ENCODE assay signal across 11 mouse cellular contexts in the genomic region with DNA sequence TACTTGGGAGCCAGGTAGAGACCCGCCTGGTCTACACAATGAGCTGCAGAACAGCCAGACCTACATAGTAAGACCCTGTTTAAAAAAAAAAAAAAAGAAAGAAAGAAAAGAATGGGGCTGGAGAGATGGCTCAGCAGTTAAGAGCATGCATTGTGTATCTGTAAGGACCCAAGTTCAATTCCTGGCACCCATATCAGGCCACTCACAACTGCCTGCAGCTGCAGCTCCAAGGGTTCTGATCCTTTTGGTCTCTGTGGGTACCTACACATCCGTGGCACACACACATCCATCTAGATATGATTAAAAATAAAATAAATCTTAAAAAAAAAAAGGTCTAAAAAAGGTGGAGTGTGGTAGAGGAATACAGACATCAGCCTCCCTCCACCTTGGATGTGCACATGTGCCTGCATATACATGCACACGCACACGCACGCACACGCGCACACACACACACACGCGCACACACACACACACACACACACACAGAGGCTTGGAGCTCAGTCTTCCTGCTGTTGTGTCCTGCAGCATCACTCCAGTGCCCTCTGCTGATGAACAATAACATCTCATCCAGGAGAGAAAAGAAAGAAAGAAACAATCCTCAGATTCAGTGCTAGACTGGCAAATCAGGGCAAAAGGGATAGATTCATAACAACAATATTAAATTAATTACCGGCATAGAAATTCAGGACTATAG. TPM values are rescaled to one million over a fixed set of nuclear protein-coding genes. Genes with fewer than 3 reads are reported as not detected.
DNase-seq lines count a peak whose midpoint lies in the region; ATAC-seq and TF ChIP-seq lines count a peak whose summit lies in the region.
"Had no signal": no experiment of that assay in that cellular context is flagged by ENCODE, and none has a peak within 500 bp of the region (broad histone marks: within the 10 kb centered on the region; RNA-seq: fewer than 3 reads in every experiment).

No protein-coding gene starts in this region.

- intact Hi-C loops in left cerebral cortex, postnatal 14 days (cut with DNase I), result no loop called here

- no peak for DNase-seq in frontal cortex, postnatal 10 days (ENCODE audit: low spot score in 2 of 2)
- peak; percentile 21 to 54 for DNase-seq in left cerebral cortex, postnatal 14 days (ENCODE audit: low spot score in 2 of 2)
- DNase-seq in left cerebral cortex, adult 8-10 months (ENCODE audit: low spot score in 2 of 2), result no peak
- no peak for DNase-seq in adrenal gland, adult 8-10 months
- no peak for DNase-seq in adrenal gland, postnatal 4 days (ENCODE audit: low spot score in 2 of 2)
- DNase-seq: heart, postnatal 4 days had no signal

- ATAC-seq in frontal cortex, adult (ENCODE audit: low TSS enrichment), result peak; percentile 67; the same call in 1 of the 2 replicates

- no peak for TF ChIP-seq POLR2A in ES-Bruce4 (IDR thresholded peaks at IDR 0.05; ENCODE audit: insufficient read depth, low read length)
- TF ChIP-seq POLR2A in embryonic fibroblast, embryonic 13.5 days (IDR thresholded peaks at IDR 0.05; ENCODE audit: low read depth, low read length), result no peak

- H3K27me3 ChIP-seq in ES-Bruce4 (ENCODE audit: control insufficient read depth, insufficient read depth, low read length, poor library complexity, severe bottlenecking), result no peaks in the 10 kb centered on the region
- H3K27me3 ChIP-seq: forebrain, embryonic 12.5 days had no signal

- H3K9ac ChIP-seq in ES-Bruce4 (ENCODE audit: low read depth, poor library complexity, severe bottlenecking), result no peak overlapping the region
- H3K9ac ChIP-seq: forebrain, embryonic 12.5 days had no signal

- no peak for TF ChIP-seq EP300 in ES-Bruce4 (IDR thresholded peaks at IDR 0.05; ENCODE audit: insufficient read depth, low read depth, low read length)

- H3K4me3 ChIP-seq in ES-Bruce4 (ENCODE audit: low read depth, low read length), result no peak overlapping the region
- no peak overlapping the region for H3K4me3 ChIP-seq in embryonic fibroblast, embryonic 13.5 days (ENCODE audit: insufficient read depth, low read length)
- H3K4me3 ChIP-seq: forebrain, embryonic 12.5 days; myocyte had no signal

- H3K27ac ChIP-seq in ES-Bruce4 (ENCODE audit: insufficient read depth, low read length), result no peak overlapping the region
- H3K27ac ChIP-seq in embryonic fibroblast, embryonic 13.5 days (ENCODE audit: insufficient read depth, low read length), result no peak overlapping the region
- H3K27ac ChIP-seq: forebrain, embryonic 12.5 days had no signal

- H3K4me1 ChIP-seq in ES-Bruce4 (ENCODE audit: control insufficient read depth, insufficient read depth, low read length), result peaks cover 7% of the 10 kb centered on the region
- no peaks in the 10 kb centered on the region for H3K4me1 ChIP-seq in embryonic fibroblast, embryonic 13.5 days (ENCODE audit: control insufficient read depth, insufficient read depth, low read length)
- H3K4me1 ChIP-seq: forebrain, embryonic 12.5 days had no signal

- no peaks in the 10 kb centered on the region for H3K9me3 ChIP-seq in ES-Bruce4 (replicated peaks; ENCODE audit: control insufficient read depth, insufficient read depth, low read length, poor library complexity, severe bottlenecking)
- H3K9me3 ChIP-seq: forebrain, embryonic 12.5 days had no signal

- TF ChIP-seq CTCF in ES-Bruce4 (IDR thresholded peaks at IDR 0.05; ENCODE audit: low read depth, low read length), result peak; percentile 52
- peak; percentile 61; the same call in 1 of the 2 replicates for TF ChIP-seq CTCF in embryonic fibroblast, embryonic 13.5 days (IDR thresholded peaks at IDR 0.05; ENCODE audit: borderline replicate concordance, insufficient read depth, low read length)

- no peaks in the 10 kb centered on the region for H3K36me3 ChIP-seq in ES-Bruce4 (ENCODE audit: control insufficient read depth, insufficient read depth, low read length, poor library complexity, severe bottlenecking)
- H3K36me3 ChIP-seq: forebrain, embryonic 12.5 days had no signal

RNA-seq across cellular contexts. Expression of gene Ccdc171, which starts 10.2 kb away (rescaled TPM):
- total RNA-seq in left cerebral cortex, postnatal 14 days (2021), result 1 to 10 TPM; 1.7 to 2.4 TPM
- total RNA-seq in left cerebral cortex, adult 8-10 months (2022), result 1 to 10 TPM; 3.8 to 4.5 (median 3.8) TPM
- 8.7 and 9.2 TPM in 2 replicates for polyA plus RNA-seq in ES-Bruce4 (2011; ENCODE audit: insufficient read depth, insufficient read length, low read depth, missing spikeins)
- 2.4 TPM in 2 replicates for polyA plus RNA-seq in embryonic fibroblast, embryonic 13.5 days (2011; ENCODE audit: insufficient read length, low read depth, missing spikeins)
- total RNA-seq in adrenal gland, adult 8-10 months (2022), result 1 to 10 TPM; 2.6 to 3.4 (median 2.9) TPM
- 1 to 10 TPM; 3.3 to 3.5 TPM for total RNA-seq in adrenal gland, postnatal 4 days (2021)

RNA-seq across cellular contexts. Expression of gene Psip1, which starts 28.9 kb away (rescaled TPM):
- 100 to 1,000 TPM; 182 to 200 TPM for total RNA-seq in left cerebral cortex, postnatal 14 days (2021)
- total RNA-seq in left cerebral cortex, adult 8-10 months (2022), result 100 to 1,000 TPM; 206 to 215 (median 209) TPM
- polyA plus RNA-seq in ES-Bruce4 (2011; ENCODE audit: insufficient read depth, insufficient read length, low read depth, missing spikeins), result 434 and 464 TPM in 2 replicates
- polyA plus RNA-seq in embryonic fibroblast, embryonic 13.5 days (2011; ENCODE audit: insufficient read length, low read depth, missing spikeins), result 110 and 180 TPM in 2 replicates
- total RNA-seq in adrenal gland, adult 8-10 months (2022), result 10 to 100 TPM; 49.0 to 67.3 (median 52.6) TPM
- 10 to 100 TPM; 79.9 to 95.3 TPM for total RNA-seq in adrenal gland, postnatal 4 days (2021)

Comparison
In these comparisons a context has a peak if more than half of its experiments do, and no peak if none do; other contexts are left out.
1. DNase-seq: peak in left cerebral cortex, postnatal 14 days (2 of 2); none in frontal cortex, postnatal 10 days (0 of 2), left cerebral cortex, adult 8-10 months (0 of 2), adrenal gland, adult 8-10 months (single experiment) and adrenal gland, postnatal 4 days (0 of 2).